ENCODE assay signal across 8 mouse cellular contexts in genomic region chr4:95053041-95053790, GRCm38 (mm10). TPM values are rescaled to one million over a fixed set of nuclear protein-coding genes. Genes with fewer than 3 reads are reported as not detected.
DNase-seq lines count a peak whose midpoint lies in the region; ATAC-seq and TF ChIP-seq lines count a peak whose summit lies in the region.

No protein-coding gene starts in this region.

- H3K9ac ChIP-seq in hindbrain, embryonic 11.5 days (ENCODE audit: low read depth, low read length): peak overlapping the region; percentile 83
- H3K9ac ChIP-seq in lung, embryonic 16.5 days (ENCODE audit: low read length): peak overlapping the region; percentile 83

- peak overlapping the region; percentile 83 for H3K4me3 ChIP-seq in hindbrain, embryonic 11.5 days (ENCODE audit: low read depth, low read length)
- H3K4me3 ChIP-seq in lung, embryonic 16.5 days (ENCODE audit: low read length): peak overlapping the region; percentile 87
- peak overlapping the region; percentile 62 for H3K4me3 ChIP-seq in thymus, adult 2 months (ENCODE audit: control insufficient read depth, insufficient read depth, low read length)

- no peaks in the 10 kb centered on the region for H3K9me3 ChIP-seq in hindbrain, embryonic 11.5 days (ENCODE audit: control insufficient read depth, low read length)
- no peaks in the 10 kb centered on the region for H3K9me3 ChIP-seq in lung, embryonic 16.5 days (ENCODE audit: control insufficient read depth, low read length)

- TF ChIP-seq CTCF in thymus, adult 2 months (IDR thresholded peaks at IDR 0.05; ENCODE audit: borderline replicate concordance, control insufficient read depth, extremely low read depth, insufficient read depth, low read length, poor library complexity): peak; percentile 58; the same call in 1 of the 2 replicates

- H3K27me3 ChIP-seq in hindbrain, embryonic 11.5 days (ENCODE audit: control insufficient read depth, insufficient read depth, low read length): no peaks in the 10 kb centered on the region
- no peaks in the 10 kb centered on the region for H3K27me3 ChIP-seq in lung, embryonic 16.5 days (ENCODE audit: control insufficient read depth, insufficient read depth, low read depth, low read length)
- no peaks in the 10 kb centered on the region for H3K27me3 ChIP-seq in thymus, adult 2 months (ENCODE audit: control insufficient read depth, insufficient read depth, low read length)

- peak overlapping the region; percentile 96 for H3K4me2 ChIP-seq in hindbrain, embryonic 11.5 days (replicated peaks; ENCODE audit: low read depth, low read length)
- H3K4me2 ChIP-seq in lung, embryonic 16.5 days (ENCODE audit: low read depth, low read length): peak overlapping the region; percentile 74

- H3K36me3 ChIP-seq in hindbrain, embryonic 11.5 days (ENCODE audit: control insufficient read depth, insufficient read depth, low read length): no peaks in the 10 kb centered on the region
- H3K36me3 ChIP-seq in lung, embryonic 16.5 days (ENCODE audit: control insufficient read depth, insufficient read depth, low read length): 0 out of 2 replicates have a peak, but pooled peaks cover 2% of the 10 kb centered on the region
- no peaks in the 10 kb centered on the region for H3K36me3 ChIP-seq in thymus, adult 2 months (ENCODE audit: control insufficient read depth, insufficient read depth, low read length)

- H3K4me1 ChIP-seq in hindbrain, embryonic 11.5 days (replicated peaks; ENCODE audit: control insufficient read depth, insufficient read depth, low read length): peaks cover 3% of the 10 kb centered on the region; the same call in 1 of the 2 replicates
- H3K4me1 ChIP-seq in lung, embryonic 16.5 days (replicated peaks; ENCODE audit: control insufficient read depth, insufficient read depth, low read length): peaks cover 22% of the 10 kb centered on the region
- H3K4me1 ChIP-seq in thymus, adult 2 months (replicated peaks; ENCODE audit: control insufficient read depth, insufficient read depth, low read length): peaks cover 19% of the 10 kb centered on the region

- ATAC-seq in hindbrain, embryonic 11.5 days (ENCODE audit: low FRiP score): peak; percentile 50
- peak; percentile 65 for ATAC-seq in lung, embryonic 16.5 days (ENCODE audit: low read depth)

- no peak for TF ChIP-seq POLR2A in thymus, adult 2 months (IDR thresholded peaks at IDR 0.05; ENCODE audit: control insufficient read depth, extremely low read depth, insufficient read depth, low read length, poor library complexity)

- WGBS in hindbrain, embryonic 11.5 days: 0% methylated on average over 29 of the region's 29 CpGs
- WGBS in lung, embryonic 16.5 days: 0% methylated on average over 29 of the region's 29 CpGs
- 1% methylated on average over 29 of the region's 29 CpGs for WGBS in thymus, adult 2 months

- H3K27ac ChIP-seq in hindbrain, embryonic 11.5 days (ENCODE audit: low read depth, low read length): peak overlapping the region; percentile 97
- peak overlapping the region; percentile 99 for H3K27ac ChIP-seq in lung, embryonic 16.5 days (ENCODE audit: low read length)
- H3K27ac ChIP-seq in thymus, adult 2 months (ENCODE audit: control insufficient read depth, insufficient read depth, low read length): peak overlapping the region; percentile 69

- DNase-seq in NIH3T3 (ENCODE audit: low read depth): peak; percentile 98
- DNase-seq in cerebellum, adult 9-11 months: peak; percentile 95
- peak; percentile 97 for DNase-seq in frontal cortex, adult 2 months (ENCODE audit: extremely low spot score in 1 of 2, low spot score in 1 of 2)
- DNase-seq in hindbrain, embryonic 11.5 days (ENCODE audit: low spot score): peak; percentile 90
- peak; percentile 97 for DNase-seq in layer of hippocampus, adult 9-11 months
- peak; percentile 94 for DNase-seq in ovary, adult 18-20 months (ENCODE audit: low spot score)
- DNase-seq in thymus, adult 2 months: peak; percentile 89

RNA-seq across cellular contexts. Expression of gene Jun, which starts 1.2 kb away (rescaled TPM):
- polyA plus RNA-seq in frontal cortex, adult 2 months (2012; rRNA removed): 41.8 and 45.5 TPM in 2 replicates
- polyA plus RNA-seq in hindbrain, embryonic 11.5 days (2014; fragmentation: Nextera tagmentation; extraction: Ambion mirVana): 25.6 and 25.7 TPM in 2 replicates
- polyA plus RNA-seq in lung, embryonic 16.5 days (2015; fragmentation: Nextera tagmentation; extraction: Ambion mirVana): 110 and 119 TPM in 2 replicates
- 17.3 and 18.7 TPM in 2 replicates for polyA plus RNA-seq in thymus, adult 2 months (2012; rRNA removed)

Comparison
In these comparisons a context has a peak if more than half of its experiments do, and no peak if none do; other contexts are left out.
1. Peak in every context shown above with its lines: DNase-seq, ATAC-seq, H3K4me3 ChIP-seq and H3K27ac ChIP-seq.